Mouse (Mus musculus) adipose tissue, adult 10 weeks (tissue): ENCODE data around the gene Narf. TPM values are rescaled to one million over a fixed set of nuclear protein-coding genes. Genes with fewer than 3 reads are reported as not detected.

Experiments used
- polyA plus RNA-seq: library from polyadenylated mRNA; stranded (reverse); fragments of 350-450 nt; fragmentation: Illumina TruSeq; extraction: RNeasy Lipid Tissue Mini Kit (QIAGEN cat#74804); gene quantifications from one replicate; pipeline ENCODE4 v1.2.3, GENCODE M21; 2014; ENCODE audit warnings: low read depth, low replicate concordance

Narf gene
- polyA plus RNA-seq = 16.1 TPM

GRCm38 (mm10) chr11:121236564-121237344, at the start of gene Narf:
Gene Narf (plus strand): TSS chr11:121237253.

GRCm38 (mm10) chr11:121204161-121205006, 32.7 kb upstream of the Narf start, which contains the start of the genes Hexdc and Ogfod3:
Gene Hexdc (plus strand): TSS chr11:121204433.
Gene Ogfod3 (minus strand): TSS chr11:121204711.

GRCm38 (mm10) chr11:121229018-121229439, 8.0 kb upstream of the Narf start, which contains the start of gene Cybc1:
Gene Cybc1 (minus strand): TSS chr11:121229322.

GRCm38 (mm10) chr11:121259160-121260100, 22.4 kb downstream of the Narf start, which contains the start of gene Foxk2:
Gene Foxk2 (plus strand): TSS chr11:121259990.

Other genes starting within 250 kb of the Narf start
- gene Csnk1d, start 245.9 kb upstream of the Narf start, polyA plus RNA-seq = 91.1 TPM
- 1.7 TPM for gene Cd7, start 197.8 kb upstream of the Narf start, polyA plus RNA-seq
- 6.3 TPM for gene Sectm1b, start 173.7 kb upstream of the Narf start, polyA plus RNA-seq
- gene Sectm1a, start 156.0 kb upstream of the Narf start, polyA plus RNA-seq = 3.5 TPM
- gene Tex19.2, start 118.6 kb upstream of the Narf start, polyA plus RNA-seq = 0.38 TPM
- gene Tex19.1, start 91.1 kb upstream of the Narf start, polyA plus RNA-seq = not detected
- not detected for gene Uts2r, start 77.0 kb upstream of the Narf start, polyA plus RNA-seq
- gene Hexdc, start 32.8 kb upstream of the Narf start, polyA plus RNA-seq = 23.5 TPM
- gene Ogfod3, start 32.5 kb upstream of the Narf start, polyA plus RNA-seq = 35.1 TPM
- gene Cybc1, start 7.9 kb upstream of the Narf start, polyA plus RNA-seq = 34.5 TPM
- gene Foxk2, start 22.7 kb downstream of the Narf start, polyA plus RNA-seq = 31.0 TPM
- 39.8 TPM for gene Wdr45b, start 117.2 kb downstream of the Narf start, polyA plus RNA-seq
- 10.5 TPM for gene Rab40b, start 151.0 kb downstream of the Narf start, polyA plus RNA-seq
- gene Fn3krp, start 184.1 kb downstream of the Narf start, polyA plus RNA-seq = 11.6 TPM
- gene Fn3k, start 197.7 kb downstream of the Narf start, polyA plus RNA-seq = 3.0 TPM
- 49.8 TPM for gene Tbcd, start 214.7 kb downstream of the Narf start, polyA plus RNA-seq